Mouse (Mus musculus) small intestine, adult 2 months (tissue): ENCODE measurements around the gene Hand2. TPM values are rescaled to one million over a fixed set of nuclear protein-coding genes. Genes with fewer than 3 reads are reported as not detected.

Experiments used
- H3K27ac ChIP-seq: fragments of 200-500 bp; 2 replicates; pipeline ENCODE4 v1.5.1; 2012; ENCODE audit warnings: low read depth, low read length, control low read depth, inconsistent platforms; ENCODE audit not compliant: insufficient read depth
- H3K27me3 ChIP-seq: fragments of 200-500 bp; 2 replicates; pipeline ENCODE4 v1.6.1; 2012; ENCODE audit warnings: mild to moderate bottlenecking, moderate library complexity, low read length, inconsistent platforms; ENCODE audit not compliant: control insufficient read depth, insufficient read depth
- H3K36me3 ChIP-seq: fragments of 200-500 bp; 2 replicates; pipeline ENCODE4 v1.6.1; 2012; ENCODE audit warnings: mild to moderate bottlenecking, low read length, control low read depth, inconsistent platforms; ENCODE audit not compliant: control insufficient read depth, insufficient read depth
- H3K4me1 ChIP-seq: fragments of 200-500 bp; 2 replicates; pipeline ENCODE4 v1.6.1; 2012; ENCODE audit warnings: low read length, inconsistent platforms, mixed read lengths; ENCODE audit not compliant: control insufficient read depth, insufficient read depth, insufficient read length
- H3K4me3 ChIP-seq: fragments of 200-500 bp; 2 replicates; pipeline ENCODE4 v1.5.1; 2012; ENCODE audit warnings: low read depth, mild to moderate bottlenecking, control low read depth, inconsistent platforms, low read length, moderate library complexity
- CTCF ChIP-seq: fragments of 200-500 bp; IDR thresholded peaks from 2 replicates; pipeline ENCODE4 v1.5.1; 2012; ENCODE audit warnings: low read depth, mild to moderate bottlenecking, control low read depth, inconsistent platforms, low read length, moderate library complexity, mixed read lengths; ENCODE audit not compliant: insufficient replicate concordance, insufficient read length; ENCODE audit errors: extremely low read depth
- POLR2A ChIP-seq: fragments of 200-500 bp; IDR thresholded peaks from 2 replicates; pipeline ENCODE4 v1.6.1; 2012; ENCODE audit warnings: low read depth, mild to moderate bottlenecking, control low read depth, inconsistent platforms, low read length, moderate library complexity
- WGBS: fragments of 180-500 bp; shearing (Covaris S2); methylation state at CpG from one replicate; pipeline ENCODE4 v1.1.7; 2018; 5-methylcytosine and 5-hydroxymethylcytosine counted together
- polyA plus RNA-seq: library from polyadenylated mRNA; depleted of rRNA; stranded (reverse); fragments of >200 nt; gene quantifications from 2 replicates; pipeline ENCODE4 v1.2.3, GENCODE M21; 2012; rRNA removed

Gene Hand2
- polyA plus RNA-seq = 5.5 and 6.5 TPM in 2 replicates

DNA sequence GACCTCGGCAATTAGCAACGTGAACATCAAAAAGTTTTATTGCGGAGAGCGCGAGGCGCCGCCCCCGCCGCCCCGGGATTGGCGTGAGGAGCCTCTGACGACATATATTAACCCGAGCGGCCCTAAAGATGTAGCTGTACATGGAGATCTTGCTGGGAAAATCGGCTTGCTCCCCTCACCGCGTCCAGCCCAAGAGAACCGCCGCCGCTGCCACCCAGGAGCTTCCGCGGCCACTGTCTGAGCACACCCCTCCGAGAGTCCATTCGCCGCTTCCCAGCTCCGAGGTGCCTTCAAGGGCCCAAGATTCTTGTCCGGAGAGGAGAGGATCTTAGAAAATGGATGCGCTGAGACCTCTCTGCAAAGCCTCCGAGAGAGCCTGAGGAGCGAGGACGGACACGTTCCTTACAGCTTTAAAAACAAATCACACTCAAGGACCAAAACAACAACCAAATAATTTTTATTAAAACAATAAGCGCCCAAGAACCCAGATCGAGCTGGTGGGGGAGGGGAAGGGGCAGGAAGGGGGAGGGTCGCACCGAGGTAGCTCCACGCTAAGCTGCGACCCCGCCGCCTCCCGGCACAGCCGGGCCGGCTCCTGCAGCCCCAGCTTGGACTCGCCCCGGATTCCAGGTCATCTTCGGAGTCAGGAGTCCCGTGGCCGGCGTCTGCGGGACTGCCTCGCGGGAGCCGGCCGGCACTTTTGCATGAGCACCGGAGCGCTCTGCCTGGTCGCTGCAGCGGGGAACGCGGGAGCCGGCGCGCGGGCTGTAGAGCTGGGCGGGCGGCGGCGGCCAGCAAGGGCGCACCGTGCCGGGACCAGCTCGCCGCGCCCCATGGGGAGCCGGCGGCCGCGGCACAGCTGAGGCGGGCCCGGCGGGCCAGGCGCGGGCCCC, at the start of gene Hand2:
Gene Hand2, plus strand, starts transcription at position 133 of the 893 bp plus-strand sequence.
- WGBS = 2% methylated on average over 83 of the region's 83 CpGs
- no peak for TF ChIP-seq POLR2A
- no peak for TF ChIP-seq CTCF
- Histone ChIP-seq H3K4me3 (peak within 1 kb of the TSS; percentile 60), H3K27ac (no peak within 1 kb of the TSS), H3K27me3 (peaks cover 67% of the 10 kb centered on the region), H3K4me1 (peaks cover 10% of the 10 kb centered on the region; the same call in 1 of the 2 replicates), H3K36me3 (no peaks in the 10 kb centered on the region)

DNA sequence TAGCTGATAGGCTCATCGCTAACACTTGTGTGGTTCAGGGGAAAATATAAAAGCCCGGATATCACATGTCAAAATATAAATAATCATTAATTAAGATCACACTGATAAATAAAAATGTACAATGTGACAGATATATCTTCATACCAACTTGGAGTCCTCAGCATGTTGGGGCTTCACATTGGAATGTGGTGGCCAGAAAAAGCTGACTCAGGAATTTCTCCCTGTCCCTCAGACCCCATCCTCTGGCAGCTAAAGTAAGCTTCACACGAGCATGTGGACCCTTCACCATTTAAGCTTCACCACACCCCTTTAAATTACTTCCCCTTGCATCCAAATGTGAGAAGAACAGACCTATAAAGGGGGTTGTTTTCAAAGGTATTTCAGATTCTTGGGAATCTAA, 47.7 kb upstream of the Hand2 start:
- no peak overlapping the region for H3K4me3 ChIP-seq
- no peaks in the 10 kb centered on the region for H3K4me1 ChIP-seq
- H3K36me3 ChIP-seq = no peaks in the 10 kb centered on the region
- no peak for TF ChIP-seq CTCF
- TF ChIP-seq POLR2A = no peak
- WGBS = 62% methylated on average over 3 of the region's 3 CpGs
- no peaks in the 10 kb centered on the region for H3K27me3 ChIP-seq
- no peak overlapping the region for H3K27ac ChIP-seq

DNA sequence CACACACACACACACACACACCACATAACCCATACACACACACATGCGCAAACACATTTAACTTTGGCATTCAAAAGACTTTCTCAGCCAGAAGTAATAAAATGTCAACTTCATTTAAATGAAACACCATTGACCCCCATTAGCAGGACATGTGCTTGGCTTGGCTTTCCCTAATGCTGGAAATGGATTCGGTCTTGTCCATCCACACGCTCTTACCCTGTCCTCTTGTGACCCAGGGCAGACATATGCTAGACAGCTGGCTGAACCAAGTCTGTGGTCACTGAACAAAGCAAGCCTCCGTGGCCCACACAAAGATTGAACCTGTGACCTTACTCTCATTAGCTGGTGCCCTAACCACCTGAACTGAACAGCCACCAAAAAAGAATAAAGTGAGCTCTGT, 27.3 kb upstream of the Hand2 start:
- H3K27ac ChIP-seq = no peak overlapping the region
- TF ChIP-seq POLR2A = no peak
- TF ChIP-seq CTCF = no peak
- H3K4me1 ChIP-seq = no peaks in the 10 kb centered on the region
- no peak overlapping the region for H3K4me3 ChIP-seq
- no peaks in the 10 kb centered on the region for H3K27me3 ChIP-seq
- H3K36me3 ChIP-seq = no peaks in the 10 kb centered on the region
- WGBS = 79% methylated on average over 4 of the region's 4 CpGs

DNA sequence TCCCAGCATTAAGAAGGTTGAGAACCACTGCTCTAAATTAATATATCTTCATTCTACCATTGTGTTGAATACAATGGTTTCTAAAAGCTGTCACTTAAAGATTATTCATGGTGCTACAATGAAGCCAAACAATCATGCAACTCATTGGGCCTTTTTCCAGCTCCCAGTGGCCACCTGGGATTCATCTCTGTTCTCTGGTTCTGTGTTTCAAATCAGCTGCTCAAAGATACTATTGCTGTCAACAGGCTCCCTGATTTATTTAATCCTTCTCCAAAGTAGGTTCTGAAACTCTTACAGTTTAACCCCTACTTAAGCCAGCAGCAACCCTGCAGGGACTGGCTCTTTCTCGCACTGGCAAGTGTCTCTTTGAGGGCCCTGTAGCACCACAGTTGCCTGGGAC, 17.3 kb upstream of the Hand2 start:
- Histone ChIP-seq H3K4me3 (no peak overlapping the region), H3K27me3 (no peaks in the 10 kb centered on the region), H3K27ac (no peak overlapping the region), H3K36me3 (no peaks in the 10 kb centered on the region), H3K4me1 (no peaks in the 10 kb centered on the region)
- 77% methylated on average over 1 of the region's 1 CpGs for WGBS
- TF ChIP-seq POLR2A (no peak), CTCF (no peak)

DNA sequence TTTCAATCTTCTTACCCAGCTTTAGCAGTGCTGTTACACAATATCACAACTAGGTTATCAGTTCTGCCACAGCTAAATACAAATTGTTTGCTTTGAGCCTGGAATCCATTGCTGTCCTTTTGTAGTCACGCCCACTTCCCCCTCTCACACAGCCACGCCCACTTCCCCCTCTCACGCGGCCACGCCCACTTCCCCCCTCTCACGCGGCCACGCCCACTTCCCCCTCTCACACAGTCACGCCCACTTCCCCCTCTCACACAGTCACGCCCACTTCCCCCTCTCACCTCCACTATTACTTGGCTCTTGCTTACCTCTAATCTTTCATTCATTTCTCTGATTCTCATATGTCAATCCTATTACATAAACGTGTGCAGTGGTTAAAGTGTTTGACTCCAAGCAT, 15.8 kb upstream of the Hand2 start:
- Histone ChIP-seq H3K4me3 (no peak overlapping the region), H3K27me3 (no peaks in the 10 kb centered on the region), H3K4me1 (no peaks in the 10 kb centered on the region), H3K27ac (no peak overlapping the region), H3K36me3 (no peaks in the 10 kb centered on the region)
- WGBS = 45% methylated on average over 11 of the region's 11 CpGs
- TF ChIP-seq CTCF (no peak), POLR2A (no peak)

GRCm38 (mm10) chr8:57306441-57306840, 14.3 kb upstream of the Hand2 start:
- 55% methylated on average over 1 of the region's 1 CpGs for WGBS
- TF ChIP-seq POLR2A (no peak), CTCF (no peak)
- no peak overlapping the region for H3K4me3 ChIP-seq
- H3K27ac ChIP-seq = no peak overlapping the region
- no peaks in the 10 kb centered on the region for H3K36me3 ChIP-seq
- no peaks in the 10 kb centered on the region for H3K27me3 ChIP-seq
- no peaks in the 10 kb centered on the region for H3K4me1 ChIP-seq

DNA sequence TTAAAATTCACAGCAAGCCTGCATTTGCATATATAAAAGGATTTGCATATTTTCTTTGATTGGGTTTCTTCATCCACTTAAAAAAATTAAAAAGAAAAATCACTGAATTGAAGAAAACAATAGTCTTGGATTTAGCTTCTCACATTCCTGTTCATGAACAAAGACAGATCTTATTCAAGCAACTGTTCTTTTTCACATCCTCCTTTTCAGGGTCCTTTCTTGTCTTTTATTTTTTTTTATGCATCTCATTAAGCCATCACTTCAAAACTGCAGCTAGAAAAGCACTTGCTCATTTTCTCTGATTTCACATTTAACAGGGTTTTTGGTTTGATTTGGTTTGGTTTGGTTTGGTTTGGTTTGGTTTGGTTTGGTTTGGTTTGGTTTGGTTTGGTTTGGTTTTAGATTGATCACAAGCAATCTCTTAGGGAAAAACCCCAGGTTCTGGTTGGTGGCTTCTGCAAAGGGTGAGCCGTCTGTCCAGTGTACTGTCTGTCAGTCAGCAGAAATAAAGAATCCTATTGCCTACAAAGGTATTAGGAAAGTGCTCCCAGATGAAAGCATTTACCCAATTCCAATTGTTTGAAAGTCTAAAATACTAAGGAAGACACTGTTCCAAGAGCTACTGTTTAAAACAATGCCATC, 10.8 kb upstream of the Hand2 start:
- no peak for TF ChIP-seq POLR2A
- Histone ChIP-seq H3K36me3 (no peaks in the 10 kb centered on the region), H3K4me3 (no peak overlapping the region), H3K27me3 (peaks cover 24% of the 10 kb centered on the region), H3K27ac (no peak overlapping the region), H3K4me1 (no peaks in the 10 kb centered on the region)
- 34% methylated on average over 1 of the region's 1 CpGs for WGBS
